Mouse (Mus musculus) gastrocnemius, postnatal 4 days (tissue): Measurements from ENCODE around the gene Tmem242. TPM values are rescaled to one million over a fixed set of nuclear protein-coding genes. Genes with fewer than 3 reads are reported as not detected.

Experiments
- DNase-seq, 2 experiments: peaks; one replicate each; pipeline ENCODE4 v3.0.0; 2021 to 2022; ENCODE audit warnings: low spot score in 2 of 2, mixed read lengths in 2 of 2
- microRNA-seq: library from miRNA; unstranded; fragments of <30 nt; microRNA quantifications from one replicate; pipeline ENCODE4 v1.2.0, GENCODE M21; 2021
- total RNA-seq, 2 experiments: library from RNA; stranded (reverse); gene quantifications; 2 replicates each; pipeline ENCODE4 v1.2.3; 2021

The Tmem242 gene
- total RNA-seq, 2 experiments from 2014 or later: 120 to 128 TPM

- DNase-seq: no peak
Measured at GRCm38 (mm10) chr17:5385694-5386093, 54.4 kb downstream of the Tmem242 start.

DNA sequence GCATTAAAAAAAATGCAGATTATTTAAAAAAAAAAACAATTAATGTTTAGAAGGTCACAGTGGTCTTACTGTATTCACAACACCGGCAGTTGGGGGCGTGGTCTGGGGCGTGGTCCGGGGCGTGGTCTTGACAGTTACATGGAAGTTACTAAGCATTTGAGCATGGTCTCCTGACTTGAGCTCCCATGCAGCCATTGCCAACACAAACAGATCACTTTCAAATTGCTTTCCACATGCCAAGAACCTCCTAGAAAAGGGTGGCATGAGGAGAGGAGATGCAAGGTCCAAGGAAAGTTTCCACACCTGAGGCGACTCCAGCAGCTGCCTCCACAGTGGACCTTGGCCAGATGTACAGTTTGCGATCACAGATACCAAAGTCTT is 62.1 kb downstream of the Tmem242 start:
- DNase-seq: no peak

DNA sequence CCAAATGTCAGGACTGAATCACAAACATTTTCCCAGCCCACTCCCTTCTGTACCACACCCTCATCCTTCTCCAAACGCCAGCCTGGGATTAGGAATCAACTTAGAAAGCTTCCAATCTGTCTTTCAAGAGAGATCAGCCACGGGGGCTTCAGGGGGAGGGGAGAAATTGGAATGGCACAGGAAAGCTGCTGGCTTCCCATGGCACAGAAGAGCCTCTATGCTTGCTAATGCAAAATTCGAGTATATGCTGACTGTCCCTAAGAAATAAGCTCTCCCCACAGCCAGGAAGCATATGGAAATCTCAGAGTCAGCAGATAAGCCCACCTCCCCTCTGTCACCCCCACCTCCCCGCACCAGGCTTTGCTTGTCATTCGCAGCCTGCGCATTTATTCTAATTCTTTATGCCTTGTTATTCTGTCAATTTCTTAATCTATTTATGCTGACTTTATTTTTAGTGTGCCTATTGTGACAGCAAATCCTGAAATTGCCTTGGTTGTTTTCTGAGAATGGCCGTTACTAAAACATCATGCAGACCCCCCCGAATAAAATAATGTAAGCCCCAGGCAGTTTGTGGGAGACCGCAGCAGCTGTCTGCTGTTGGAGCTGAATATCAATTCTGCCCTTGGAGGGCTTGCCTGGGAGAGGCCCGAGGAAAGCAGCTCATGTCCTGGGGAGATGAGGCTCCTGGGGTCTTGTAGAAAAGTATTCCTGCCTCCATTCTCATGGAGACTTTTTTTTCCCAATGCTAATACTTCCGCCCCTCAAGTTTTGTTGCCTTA is 62.7 kb downstream of the Tmem242 start:
- DNase-seq: no peak

GRCm38 (mm10) chr17:5372951-5373350 is 67.1 kb downstream of the Tmem242 start:
- no peak for DNase-seq

DNA sequence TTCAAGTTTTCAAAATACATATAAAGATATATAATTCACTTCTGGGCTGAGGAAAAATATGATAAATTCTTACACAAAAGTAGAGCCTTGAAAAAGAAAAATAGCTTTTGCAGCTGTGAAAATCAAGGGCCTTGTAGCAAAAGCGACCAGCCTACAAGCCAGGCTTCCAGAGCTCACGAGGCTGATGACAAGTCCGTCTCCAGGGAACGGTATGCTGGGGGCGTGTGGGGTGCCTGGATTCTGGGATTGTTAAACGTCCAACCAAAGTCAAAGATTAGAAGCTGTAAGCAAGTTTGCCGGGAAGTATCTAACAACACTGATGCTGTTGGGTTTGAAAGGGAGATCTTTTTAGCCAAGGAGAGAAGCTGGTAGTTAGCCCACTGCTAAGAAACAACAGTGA is 68.5 kb downstream of the Tmem242 start:
- DNase-seq: no peak

- DNase-seq: no peak
Measured at GRCm38 (mm10) chr17:5371032-5371431, 69.0 kb downstream of the Tmem242 start.

DNA sequence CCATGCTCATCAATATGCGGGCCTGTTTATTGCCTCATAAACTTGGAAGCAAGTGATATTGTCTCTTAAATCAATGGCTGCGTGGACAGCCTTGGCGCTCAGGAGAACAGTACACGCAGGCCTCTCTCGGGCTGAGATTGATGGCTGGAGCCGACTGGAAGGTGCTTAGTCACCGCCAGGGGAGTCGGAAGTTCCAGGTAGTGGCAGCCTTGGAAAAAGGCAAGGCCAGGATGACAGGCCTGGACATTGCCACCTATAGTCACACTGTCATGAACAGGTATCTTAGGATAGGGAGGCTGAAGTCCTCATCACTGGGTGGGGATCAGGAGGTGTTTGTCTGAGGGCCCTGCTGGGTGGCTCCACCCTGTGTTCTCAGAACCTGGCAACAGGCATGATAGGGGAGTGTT is 74.1 kb downstream of the Tmem242 start:
- DNase-seq: no peak

Small RNA genes lying within 50 kb of the gene (microRNA-seq; reads per million reads assigned to microRNA genes)
- gene Gm22475: not detected

Other genes with a start within 250 kb of the Tmem242 start
- 1 to 10 TPM in 1 of 2 experiments, under 1 TPM in 1; 0.91 to 1.1 TPM for gene Ldhal6b, start 21.5 kb downstream of the Tmem242 start, total RNA-seq
- 1 to 10 TPM; 4.8 to 5.1 TPM for gene Zdhhc14, start 52.3 kb upstream of the Tmem242 start, total RNA-seq